Mouse (Mus musculus) MEL (cell line): Measurements from ENCODE around the gene Cacfd1. TPM values are rescaled to one million over a fixed set of nuclear protein-coding genes. Genes with fewer than 3 reads are reported as not detected.

ENCODE experiments used
- DNase-seq: peaks from one replicate; pipeline ENCODE4 v3.0.0; 2011; ENCODE audit warnings: low read depth, low spot score
- H3K27ac ChIP-seq: 2 replicates; pipeline ENCODE4 v1.5.1; 2012; ENCODE audit warnings: low read depth, mild to moderate bottlenecking, control low read depth, low read length, moderate library complexity; ENCODE audit not compliant: control insufficient read depth
- H3K27me3 ChIP-seq, 2 experiments: fragments of 150-350 bp in 1 of 2; sonication (generic) in 1 of 2; 2 replicates each; pipeline ENCODE4 v1.6.1; 2012; ENCODE audit warnings: low read length in 2 of 2, mild to moderate bottlenecking in 2 of 2, improper control_type of control experiment in 1 of 2, moderate library complexity in 1 of 2; ENCODE audit not compliant: insufficient read depth in 2 of 2, control insufficient read depth in 1 of 2
- H3K36me3 ChIP-seq, 2 experiments: 2 replicates each; pipeline ENCODE4 v1.6.1; 2012 to 2014; ENCODE audit warnings: low read length in 2 of 2, improper control_type of control experiment in 1 of 2, inconsistent platforms in 1 of 2, mild to moderate bottlenecking in 1 of 2; ENCODE audit not compliant: insufficient read depth in 2 of 2, control insufficient read depth in 1 of 2
- H3K4me1 ChIP-seq, 2 experiments: fragments of 150-350 bp in 1 of 2; sonication (generic) in 1 of 2; 2 replicates each; pipeline ENCODE4 v1.6.1; 2012; ENCODE audit warnings: low read length in 2 of 2, improper control_type of control experiment in 1 of 2, mild to moderate bottlenecking in 1 of 2; ENCODE audit not compliant: insufficient read depth in 2 of 2, control insufficient read depth in 1 of 2
- H3K4me3 ChIP-seq, 2 experiments: fragments of 150-350 bp in 1 of 2; sonication (generic) in 1 of 2; 2 replicates each; pipeline ENCODE4 v1.5.1; 2012; ENCODE audit warnings: low read depth in 2 of 2, low read length in 2 of 2, mild to moderate bottlenecking in 2 of 2, moderate library complexity in 2 of 2, control low read depth in 1 of 2, improper control_type of control experiment in 1 of 2; ENCODE audit not compliant: control insufficient read depth in 1 of 2, insufficient read depth in 1 of 2
- H3K79me2 ChIP-seq: 2 replicates; pipeline ENCODE4 v1.6.1; 2012; ENCODE audit warnings: mild to moderate bottlenecking, low read length, moderate library complexity; ENCODE audit not compliant: control insufficient read depth, poor library complexity, insufficient read depth
- H3K9ac ChIP-seq: 2 replicates; pipeline ENCODE4 v1.6.1; 2012; ENCODE audit warnings: low read depth, mild to moderate bottlenecking, control low read depth, low read length, moderate library complexity; ENCODE audit not compliant: control insufficient read depth, poor library complexity, severe bottlenecking
- H3K9me3 ChIP-seq: fragments of 150-350 bp; sonication (generic); replicated peaks from 2 replicates; pipeline ENCODE4 v1.6.1; 2012; ENCODE audit warnings: mild to moderate bottlenecking, low read length, improper control_type of control experiment, moderate library complexity; ENCODE audit not compliant: insufficient read depth
- CTCF ChIP-seq, 3 experiments: IDR thresholded peaks in 2 of 3; conservative IDR thresholded peaks in 1 of 3; 2 replicates each; pipeline ENCODE4 v1.5.1; 2011 to 2012; ENCODE audit warnings: low read length in 3 of 3, low read depth in 2 of 3, mild to moderate bottlenecking in 2 of 3, improper control_type of control experiment in 1 of 3, inconsistent platforms in 1 of 3, mixed read lengths in 1 of 3, moderate library complexity in 1 of 3; ENCODE audit not compliant: control insufficient read depth in 1 of 3, insufficient read depth in 1 of 3, poor library complexity in 1 of 3, severe bottlenecking in 1 of 3
- ELF1 ChIP-seq: IDR thresholded peaks from 2 replicates; pipeline ENCODE4 v1.6.1; 2014; ENCODE audit warnings: low read depth, mild to moderate bottlenecking, inconsistent platforms, low read length, improper control_type of control experiment, moderate library complexity
- EP300 ChIP-seq, 2 experiments: IDR thresholded peaks; 2 replicates each; pipeline ENCODE4 v1.6.1; 2011; ENCODE audit warnings: improper control_type of control experiment in 2 of 2, low read length in 2 of 2, low read depth in 1 of 2, mild to moderate bottlenecking in 1 of 2
- ETS1 ChIP-seq: IDR thresholded peaks from 2 replicates; pipeline ENCODE4 v1.6.1; 2012; ENCODE audit warnings: low read depth, mild to moderate bottlenecking, inconsistent platforms, low read length, improper control_type of control experiment, moderate library complexity
- KAT2A ChIP-seq: conservative IDR thresholded peaks from 2 replicates; pipeline ENCODE4 v1.6.1; 2012; ENCODE audit warnings: low read depth, low read length, improper control_type of control experiment, inconsistent platforms
- MAFK ChIP-seq: IDR thresholded peaks from 2 replicates; pipeline ENCODE4 v1.6.1; 2011; ENCODE audit warnings: low read depth, mild to moderate bottlenecking, low read length, improper control_type of control experiment, borderline replicate concordance
- MAX ChIP-seq: IDR thresholded peaks from 2 replicates; pipeline ENCODE4 v1.6.1; 2011; ENCODE audit warnings: low read length, improper control_type of control experiment
- MEF2A ChIP-seq: IDR thresholded peaks from 2 replicates; pipeline ENCODE4 v1.6.1; 2014; ENCODE audit warnings: low read depth, mild to moderate bottlenecking, inconsistent platforms, low read length, improper control_type of control experiment; ENCODE audit not compliant: poor library complexity, insufficient replicate concordance, severe bottlenecking; ENCODE audit errors: extremely low read depth
- MYB ChIP-seq: IDR thresholded peaks from 2 replicates; pipeline ENCODE4 v1.6.1; 2011; ENCODE audit warnings: mild to moderate bottlenecking, low read depth, low read length, improper control_type of control experiment
- MYC ChIP-seq: IDR thresholded peaks from 2 replicates; pipeline ENCODE4 v1.6.1; 2011; ENCODE audit warnings: low read depth, mild to moderate bottlenecking, low read length, improper control_type of control experiment, moderate library complexity
- NELFE ChIP-seq: IDR thresholded peaks from 2 replicates; pipeline ENCODE4 v1.6.1; 2011; ENCODE audit warnings: low read depth, low read length, improper control_type of control experiment
- NRF1 ChIP-seq: IDR thresholded peaks from 2 replicates; pipeline ENCODE4 v1.6.1; 2014; ENCODE audit warnings: low read depth, mild to moderate bottlenecking, inconsistent platforms, low read length, improper control_type of control experiment, moderate library complexity; ENCODE audit not compliant: poor library complexity, insufficient read depth, severe bottlenecking
- POLR2AphosphoS2 ChIP-seq: IDR thresholded peaks from 2 replicates; pipeline ENCODE4 v1.6.1; 2011; ENCODE audit warnings: low read length, improper control_type of control experiment
- POLR2AphosphoS5 ChIP-seq: IDR thresholded peaks from 2 replicates; pipeline ENCODE4 v1.6.1; 2012; ENCODE audit warnings: low read depth, borderline replicate concordance, mild to moderate bottlenecking, inconsistent platforms, low read length, moderate library complexity, mixed read lengths
- RAD21 ChIP-seq: IDR thresholded peaks from 2 replicates; pipeline ENCODE4 v1.6.1; 2011; ENCODE audit warnings: mild to moderate bottlenecking, low read depth, low read length, improper control_type of control experiment
- RCOR1 ChIP-seq: IDR thresholded peaks from 2 replicates; pipeline ENCODE4 v1.6.1; 2012; ENCODE audit warnings: low read depth, mild to moderate bottlenecking, inconsistent platforms, low read length, improper control_type of control experiment
- SIN3A ChIP-seq: IDR thresholded peaks from 2 replicates; pipeline ENCODE4 v1.6.1; 2012; ENCODE audit warnings: low read length, improper control_type of control experiment, inconsistent platforms
- SMC3 ChIP-seq: IDR thresholded peaks from 2 replicates; pipeline ENCODE4 v1.6.1; 2011; ENCODE audit warnings: low read depth, low read length, improper control_type of control experiment
- TBP ChIP-seq: IDR thresholded peaks from 2 replicates; pipeline ENCODE4 v1.8.0; 2011; ENCODE audit warnings: low read depth, low read length, improper control_type of control experiment
- TCF12 ChIP-seq: IDR thresholded peaks from 2 replicates; pipeline ENCODE4 v1.6.1; 2014; ENCODE audit warnings: low read depth, mild to moderate bottlenecking, inconsistent platforms, low read length, improper control_type of control experiment, moderate library complexity
- UBTF ChIP-seq: IDR thresholded peaks from 2 replicates; pipeline ENCODE4 v1.6.1; 2012; ENCODE audit warnings: low read depth, mild to moderate bottlenecking, inconsistent platforms, low read length, improper control_type of control experiment, moderate library complexity, borderline replicate concordance; ENCODE audit not compliant: insufficient read depth
- USF2 ChIP-seq, 2 experiments: IDR thresholded peaks; 2 replicates each; pipeline ENCODE4 v1.6.1; 2011 to 2012; ENCODE audit warnings: improper control_type of control experiment in 2 of 2, low read length in 2 of 2, borderline replicate concordance in 1 of 2, inconsistent platforms in 1 of 2, low read depth in 1 of 2, mild to moderate bottlenecking in 1 of 2; ENCODE audit not compliant: insufficient read depth in 1 of 2
- ZC3H11A ChIP-seq: IDR thresholded peaks from 2 replicates; pipeline ENCODE4 v1.6.1; 2012; ENCODE audit warnings: low read depth, mild to moderate bottlenecking, inconsistent platforms, low read length, improper control_type of control experiment
- ZKSCAN1 ChIP-seq: IDR thresholded peaks from 2 replicates; pipeline ENCODE4 v1.6.1; 2012; ENCODE audit warnings: low read depth, mild to moderate bottlenecking, inconsistent platforms, low read length, improper control_type of control experiment, moderate library complexity
- ZNF384 ChIP-seq: IDR thresholded peaks from 2 replicates; pipeline ENCODE4 v1.6.1; 2012; ENCODE audit warnings: low read depth, mild to moderate bottlenecking, inconsistent platforms, low read length, improper control_type of control experiment
- polyA plus RNA-seq, 2 experiments: library from polyadenylated mRNA; stranded (reverse) in 1 of 2; unstranded in 1 of 2; fragments of >175 nt in 1 of 2; fragments of >200 nt in 1 of 2; gene quantifications; 2 replicates each; pipeline versions ENCODE4 v1.2.1 to v1.2.4; 2012; ENCODE audit warnings: low replicate concordance in 2 of 2, low read depth in 1 of 2; ENCODE audit not compliant: insufficient read length in 2 of 2, insufficient read depth in 1 of 2, missing spikeins in 1 of 2
- total RNA-seq: library from RNA; depleted of rRNA; stranded (reverse); fragments of 300-350 nt; gene quantifications from 2 replicates; pipeline ENCODE4 v1.2.3, GENCODE M21; 2012

The Cacfd1 gene
- total and polyA plus RNA-seq, 3 experiments = 19.1 to 60.7 TPM; not detected in 1

GRCm38 (mm10) chr2:27036003-27036402 is 26.3 kb downstream of the Cacfd1 start:
- Histone ChIP-seq H3K36me3 (no peaks in the 10 kb centered on the region), H3K9ac (no peak overlapping the region), H3K4me1 (peaks cover 0 to 10% of the 10 kb centered on the region in 2 experiments; a peak in 1 of 4 replicates), H3K9me3 (no peaks in the 10 kb centered on the region), H3K27ac (no peak overlapping the region), H3K4me3 (no peak overlapping the region), H3K79me2 (no peaks in the 10 kb centered on the region), H3K27me3 (no peaks in the 10 kb centered on the region)
- no peak for TF ChIP-seq MAFK
- no peak for TF ChIP-seq MEF2A
- no peak for TF ChIP-seq RCOR1
- no peak for TF ChIP-seq TBP
- no peak for TF ChIP-seq MAX
- TF ChIP-seq UBTF = no peak
- TF ChIP-seq EP300 (IDR thresholded peaks at IDR 0.05; ENCODE audit: low read depth in 1 of 2, low read length in 2 of 2) = no peak
- no peak for TF ChIP-seq TCF12
- TF ChIP-seq KAT2A = no peak
- DNase-seq = no peak

GRCm38 (mm10) chr2:27037008-27037407 is 27.3 kb downstream of the Cacfd1 start:
- H3K9me3 ChIP-seq = no peaks in the 10 kb centered on the region
- no peaks in the 10 kb centered on the region for H3K36me3 ChIP-seq
- no peak for TF ChIP-seq MYC
- TF ChIP-seq MYB = no peak
- TF ChIP-seq CTCF (IDR thresholded peaks at IDR 0.05 in 2 of 3, conservative IDR thresholded peaks at IDR 0.05 in 1 of 3; ENCODE audit: control insufficient read depth in 1 of 3, insufficient read depth in 1 of 3, low read depth in 2 of 3, low read length in 3 of 3, poor library complexity in 1 of 3, severe bottlenecking in 1 of 3) = no peak
- TF ChIP-seq ETS1 = no peak
- TF ChIP-seq POLR2AphosphoS2 = no peak
- TF ChIP-seq RAD21 = no peak
- no peak for TF ChIP-seq POLR2AphosphoS5
- no peak overlapping the region for H3K4me3 ChIP-seq
- no peak overlapping the region for H3K27ac ChIP-seq
- no peaks in the 10 kb centered on the region for H3K27me3 ChIP-seq
- H3K9ac ChIP-seq = no peak overlapping the region
- peaks cover 0 to 10% of the 10 kb centered on the region in 2 experiments; a peak in 1 of 4 replicates for H3K4me1 ChIP-seq
- peak; percentile 44 for DNase-seq
- H3K79me2 ChIP-seq = no peaks in the 10 kb centered on the region

GRCm38 (mm10) chr2:27038596-27038995 is 28.9 kb downstream of the Cacfd1 start:
- Histone ChIP-seq H3K27ac (no peak overlapping the region), H3K79me2 (no peaks in the 10 kb centered on the region), H3K27me3 (no peaks in the 10 kb centered on the region), H3K9ac (peak overlapping the region; percentile 17; the same call in 1 of the 2 replicates), H3K4me1 (peaks cover 0 to 10% of the 10 kb centered on the region in 2 experiments; a peak in 1 of 4 replicates), H3K9me3 (no peaks in the 10 kb centered on the region), H3K36me3 (no peaks in the 10 kb centered on the region), H3K4me3 (peak overlapping the region; percentile 7 to 40; a peak in 2 of 4 replicates)
- DNase-seq = peak; percentile 77
- TF ChIP-seq MAX (no peak), ZC3H11A (peak; percentile 96), NRF1 (0 out of 2 replicates have a peak, but pooled peaks have one; percentile 5), ELF1 (no peak), TBP (no peak), ETS1 (no peak), CTCF (IDR thresholded peaks at IDR 0.05 in 2 of 3, conservative IDR thresholded peaks at IDR 0.05 in 1 of 3; ENCODE audit: control insufficient read depth in 1 of 3, insufficient read depth in 1 of 3, low read depth in 2 of 3, low read length in 3 of 3, poor library complexity in 1 of 3, severe bottlenecking in 1 of 3) (peak; percentile 89 to 98 (median 91)), ZKSCAN1 (no peak), NELFE (no peak), USF2 (IDR thresholded peaks at IDR 0.05; ENCODE audit: borderline replicate concordance in 1 of 2, insufficient read depth in 1 of 2, low read depth in 1 of 2, low read length in 2 of 2) (no peak), SIN3A (peak; percentile 60), ZNF384 (peak; percentile 94), MAFK (no peak), SMC3 (peak; percentile 97), RAD21 (peak; percentile 99)
